Mouse (Mus musculus) granulocyte monocyte progenitor cell, adult 5-6 weeks (primary cell): ENCODE data around the gene Nmur1. TPM values are rescaled to one million over a fixed set of nuclear protein-coding genes. Genes with fewer than 3 reads are reported as not detected.
A peak's percentile ranks its signal among the peaks of the same experiment; 100 is the strongest.

Experiments
- ATAC-seq: replicated peaks from 2 replicates; pipeline ENCODE4 v1.8.0; 2016; ENCODE audit warnings: mild to moderate bottlenecking, moderate TSS enrichment, inconsistent platforms; ENCODE audit not compliant: poor library complexity, severe bottlenecking
- total RNA-seq, 2 experiments: library from RNA; stranded (forward) in 1 of 2; stranded (reverse) in 1 of 2; fragments of 200-712, 200-1000 nt in 1 of 2; fragments of >200 nt in 1 of 2; fragmentation: Nextera tagmentation in 1 of 2; gene quantifications; 2 replicates each; pipeline ENCODE4 v1.2.3; 2014 to 2017

Gene Nmur1
- total RNA-seq, 2 experiments from 2014 or later: not detected

DNA sequence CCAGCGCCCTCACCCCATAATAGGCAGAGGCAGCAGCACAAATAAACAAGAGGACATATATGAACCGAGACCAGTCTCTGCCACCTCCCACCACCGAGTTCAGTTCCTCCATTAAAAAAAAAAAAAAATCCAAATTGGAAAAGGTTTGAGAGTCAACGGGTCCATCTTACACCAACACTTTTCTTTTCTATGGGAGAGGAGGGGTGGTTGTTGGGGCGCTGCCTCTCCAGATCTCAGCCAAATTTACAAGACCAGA is 15.6 kb upstream of the Nmur1 start:
- no peak for ATAC-seq

DNA sequence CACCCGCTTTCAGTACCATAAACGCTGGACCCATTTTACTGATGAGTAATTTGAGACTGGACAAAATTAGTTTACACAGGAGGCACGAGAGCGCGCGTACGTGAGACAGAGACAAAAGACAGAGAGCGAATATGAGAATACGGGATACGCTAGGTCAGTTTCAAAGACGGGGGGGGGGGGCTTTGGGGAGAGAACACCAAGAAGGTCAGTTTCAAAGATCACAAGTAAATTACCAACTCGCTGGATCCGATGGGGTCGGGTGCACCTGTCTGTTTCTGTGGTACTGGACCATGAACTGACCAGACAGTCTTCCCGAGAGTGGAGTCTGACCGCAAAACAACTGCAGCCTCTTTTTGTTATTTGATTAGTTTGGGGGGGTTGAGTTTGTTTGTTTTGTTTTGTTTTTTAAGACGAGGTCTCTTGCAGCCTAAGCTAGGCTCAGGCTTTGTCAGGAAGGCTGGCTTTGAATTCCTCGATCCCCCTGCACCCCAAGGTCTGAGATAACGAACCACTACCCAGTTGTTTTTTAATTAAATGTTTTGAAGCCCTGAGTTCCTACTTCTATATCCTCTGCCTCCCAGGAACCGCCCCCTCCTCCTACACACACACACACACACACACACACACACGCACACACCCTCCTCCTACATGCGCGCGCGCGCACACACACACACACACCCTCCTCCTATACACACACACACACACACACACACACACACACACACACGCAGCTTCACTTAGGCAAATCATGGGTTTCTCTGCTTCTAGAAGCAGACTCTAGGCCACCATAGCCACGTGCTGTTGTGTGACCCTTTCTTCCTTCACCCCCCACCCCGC is 15.1 kb upstream of the Nmur1 start:
- ATAC-seq: peak; percentile 38

DNA sequence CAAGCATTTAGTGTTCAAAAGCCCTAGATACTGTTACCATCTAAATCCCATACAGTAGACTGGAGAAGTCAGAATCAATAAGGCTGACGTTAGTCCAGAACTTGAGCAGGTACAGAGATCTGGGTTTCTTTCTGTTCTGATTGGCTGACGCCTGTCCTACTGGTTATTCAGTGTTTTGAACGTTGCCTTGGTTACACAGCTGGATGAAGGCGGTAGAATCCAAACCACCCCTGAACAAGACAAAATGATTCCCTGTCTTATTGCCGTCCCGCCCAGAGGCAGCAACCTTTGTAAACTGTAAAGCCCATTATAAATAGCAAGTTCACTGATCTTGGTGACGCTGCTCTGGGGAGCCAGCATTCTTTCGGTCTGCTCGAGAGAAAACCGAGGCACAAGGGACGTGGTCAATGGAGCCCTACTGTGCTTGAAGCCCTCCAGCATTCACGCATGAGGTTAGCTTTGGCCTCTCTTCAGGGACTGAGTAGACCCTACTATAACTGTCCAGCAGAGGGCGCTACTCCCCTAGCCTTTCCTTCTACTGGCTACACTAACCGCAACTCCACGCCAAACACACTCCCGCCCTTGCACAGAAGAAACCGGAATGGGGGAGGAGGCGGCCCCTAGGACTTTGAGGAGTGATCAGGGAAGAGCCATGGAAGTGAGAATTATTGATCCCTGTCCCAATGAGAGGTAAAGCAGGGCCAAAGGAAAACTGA is 14.3 kb upstream of the Nmur1 start:
- peak; percentile 45 for ATAC-seq

GRCm38 (mm10) chr1:86439487-86440170 is 13.6 kb upstream of the Nmur1 start:
- ATAC-seq: no peak

DNA sequence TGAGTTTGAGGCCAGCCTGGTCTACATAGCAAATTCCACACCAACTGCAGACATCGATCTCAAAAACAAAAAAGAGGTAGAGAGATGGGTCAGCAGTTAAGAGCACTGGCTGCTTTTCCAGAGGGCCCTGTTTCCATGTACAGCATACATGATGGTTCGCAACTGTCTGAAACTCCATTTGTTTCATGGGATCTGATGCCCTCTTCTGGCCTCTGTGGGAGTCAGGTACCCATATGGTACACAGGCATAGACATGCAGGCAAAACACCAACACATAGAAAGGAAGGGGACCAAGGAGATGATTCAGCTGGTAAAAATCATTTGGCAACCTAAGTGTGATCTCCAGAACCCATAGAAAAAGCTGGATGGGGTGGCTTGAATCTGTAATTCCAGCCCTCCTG is 12.5 kb upstream of the Nmur1 start:
- no peak for ATAC-seq

- ATAC-seq: no peak
These were observed 11.9 kb upstream of the Nmur1 start for GRCm38 (mm10) chr1:86438014-86438319.

GRCm38 (mm10) chr1:86437219-86438013 is 11.4 kb upstream of the Nmur1 start:
- ATAC-seq: no peak

- ATAC-seq: no peak
These were observed 9.3 kb upstream of the Nmur1 start for GRCm38 (mm10) chr1:86435302-86435821.

- peak; percentile 92 for ATAC-seq
These were observed 8.6 kb upstream of the Nmur1 start for GRCm38 (mm10) chr1:86434439-86435201.

GRCm38 (mm10) chr1:86434001-86434400 is 8.0 kb upstream of the Nmur1 start:
- ATAC-seq: peak; percentile 38

DNA sequence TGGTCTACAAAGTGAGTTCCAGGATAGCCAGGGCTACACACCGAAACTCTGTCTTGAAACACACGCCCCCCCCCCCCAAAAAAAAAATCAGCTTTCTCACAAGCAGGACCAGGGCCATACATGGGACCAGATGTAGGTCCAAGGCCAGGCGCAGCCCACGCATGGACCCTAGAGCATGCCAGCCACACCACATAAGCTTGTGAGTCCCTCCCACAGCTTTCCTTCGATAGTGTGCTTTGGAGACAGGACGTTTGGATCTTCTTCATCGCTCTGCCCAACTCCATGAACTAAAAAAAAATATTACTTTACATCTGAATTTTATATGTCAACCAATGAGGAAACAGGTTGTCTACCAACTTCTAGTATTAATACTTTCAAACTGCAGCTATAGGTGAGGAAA is 7.3 kb upstream of the Nmur1 start:
- no peak for ATAC-seq

- ATAC-seq: no peak
These were observed 6.8 kb upstream of the Nmur1 start for GRCm38 (mm10) chr1:86432778-86433177.

DNA sequence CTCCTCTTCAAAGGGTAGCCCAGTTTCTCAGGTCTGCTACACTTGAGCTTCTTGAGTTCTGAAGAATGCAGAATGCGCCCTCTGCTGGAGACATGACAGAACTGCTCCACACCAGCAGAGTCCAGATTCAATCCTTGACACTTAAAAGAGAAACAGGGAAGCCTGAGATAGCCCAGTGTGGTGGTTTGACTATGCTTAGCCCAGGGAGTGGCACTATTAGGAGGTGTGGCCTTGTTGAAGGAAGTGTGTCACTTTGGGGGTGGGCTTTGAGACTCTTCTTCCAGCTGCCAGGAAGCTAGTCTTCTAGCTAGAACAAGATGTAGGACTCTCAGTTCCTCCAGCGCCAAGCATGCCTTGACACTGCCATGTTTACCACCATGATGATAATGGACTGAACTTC is 4.0 kb upstream of the Nmur1 start:
- peak; percentile 63 for ATAC-seq

- no peak for ATAC-seq
These were observed 1.0 kb downstream of the Nmur1 start for GRCm38 (mm10) chr1:86424835-86425547.

GRCm38 (mm10) chr1:86424336-86424735 is 1.7 kb downstream of the Nmur1 start:
- ATAC-seq: no peak

DNA sequence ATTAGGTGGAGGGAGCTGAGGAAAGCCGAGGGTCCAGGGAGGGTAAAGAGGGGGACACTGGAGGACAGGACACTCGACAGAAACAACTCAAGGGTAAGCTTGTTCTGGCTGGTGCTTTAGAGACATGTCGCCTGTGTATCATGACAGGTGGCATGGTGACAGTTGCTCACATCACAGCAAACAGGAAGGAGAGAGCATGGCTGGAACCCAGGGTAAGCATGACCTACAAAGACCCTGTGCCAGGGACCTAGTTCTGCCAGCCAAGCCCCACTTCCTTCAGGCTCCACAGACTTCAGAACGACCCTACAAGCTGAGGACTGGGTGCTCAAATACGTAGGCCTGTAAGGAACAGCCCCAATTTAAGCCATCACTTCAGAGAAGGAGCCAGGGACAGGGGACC is 2.1 kb downstream of the Nmur1 start:
- no peak for ATAC-seq

- ATAC-seq: no peak
These were observed 5.0 kb downstream of the Nmur1 start for GRCm38 (mm10) chr1:86421007-86421406.

GRCm38 (mm10) chr1:86416321-86416720 is 9.7 kb downstream of the Nmur1 start:
- ATAC-seq: peak; percentile 36; the same call in 1 of the 2 replicates

DNA sequence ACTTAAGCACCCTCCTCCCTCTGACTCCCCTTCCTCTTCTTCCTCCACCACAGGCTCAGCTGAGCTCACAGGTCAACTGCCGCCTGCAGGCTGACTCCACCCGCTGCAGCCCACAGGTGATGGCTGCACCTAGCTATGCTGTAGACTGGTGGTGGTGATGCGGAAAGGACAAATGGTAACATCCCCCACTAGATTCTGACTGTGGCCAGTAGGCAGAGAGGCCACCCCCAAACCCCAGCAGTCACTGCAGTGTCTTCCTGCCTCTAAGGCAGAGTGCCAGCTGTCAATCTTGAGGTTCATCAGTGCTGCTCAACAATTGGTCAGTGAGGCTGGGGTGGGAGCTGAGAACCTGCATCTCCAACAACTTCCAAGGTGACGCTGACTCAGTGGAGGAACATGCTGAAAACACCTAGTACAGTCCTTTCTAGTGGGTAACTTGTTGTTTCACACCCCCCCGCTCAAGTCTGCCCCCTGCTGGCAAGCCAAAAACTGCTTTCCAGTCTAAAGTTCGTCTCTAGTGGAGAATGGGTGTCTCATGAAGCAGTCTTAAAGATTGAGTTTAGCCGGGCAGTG is 10.3 kb downstream of the Nmur1 start:
- ATAC-seq: peak; percentile 60
